Mouse (Mus musculus) heart, postnatal 25 days (tissue): ENCODE data around the gene Sdk1. TPM values are rescaled to one million over a fixed set of nuclear protein-coding genes. Genes with fewer than 3 reads are reported as not detected.

Experiments
- total RNA-seq, 2 experiments: library from RNA; stranded (reverse); gene quantifications; 2 replicates each; pipeline ENCODE4 v1.2.3; 2021

Gene Sdk1
- total RNA-seq, 2 experiments from 2014 or later = 1.5 to 2.2 TPM

Other genes with a start within 250 kb of the Sdk1 start
- gene Card11, start 240.9 kb upstream of the Sdk1 start, total RNA-seq = under 1 TPM; 0.31 to 0.36 TPM